Mouse (Mus musculus): ENCODE data around the gene Gramd1c.

Gramd1c gene

DNA sequence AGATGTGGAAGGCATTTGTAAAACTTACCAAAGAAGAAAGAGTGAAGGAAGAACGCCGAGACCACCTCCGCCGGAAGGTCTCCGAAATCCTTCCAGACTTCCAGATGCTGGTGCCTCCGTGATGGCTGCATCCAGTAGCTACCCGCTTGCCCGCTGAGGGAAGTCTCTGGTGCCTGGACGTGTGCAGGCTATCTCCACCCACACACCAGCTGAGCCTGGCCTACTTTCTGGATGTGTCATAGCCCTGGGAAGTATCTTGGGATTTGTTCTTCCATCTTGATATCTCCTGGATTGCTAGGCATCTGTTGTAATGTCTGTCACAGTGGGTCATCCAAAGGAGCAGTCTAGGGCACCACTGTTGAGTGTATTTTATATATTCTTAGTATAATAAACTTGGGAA lies 99.9 kb downstream of the Gramd1c start:
- in situ Hi-C loops (cut with MseI, MboI) = no loop called here

DNA sequence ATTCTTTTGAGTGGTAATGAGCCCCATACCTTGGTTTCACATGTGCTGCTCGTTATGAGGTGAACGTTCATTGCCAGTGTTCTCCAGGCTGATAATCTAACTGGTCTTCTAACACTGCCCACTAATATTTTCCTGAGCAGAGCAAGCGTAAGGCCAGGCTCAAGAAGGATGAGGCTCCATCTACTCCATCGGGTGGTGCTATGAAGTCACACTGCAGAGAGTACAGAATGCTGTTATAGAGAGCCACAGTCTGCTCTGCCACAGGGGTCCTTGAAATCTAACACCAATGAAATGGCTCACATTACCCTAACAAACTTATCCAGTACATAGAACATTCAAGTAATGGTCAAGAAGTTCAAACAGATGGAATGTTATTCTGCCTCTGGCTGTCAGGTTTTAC lies 105.1 kb downstream of the Gramd1c start:
- in situ Hi-C loops (cut with MseI, MboI) = no loop called here

DNA sequence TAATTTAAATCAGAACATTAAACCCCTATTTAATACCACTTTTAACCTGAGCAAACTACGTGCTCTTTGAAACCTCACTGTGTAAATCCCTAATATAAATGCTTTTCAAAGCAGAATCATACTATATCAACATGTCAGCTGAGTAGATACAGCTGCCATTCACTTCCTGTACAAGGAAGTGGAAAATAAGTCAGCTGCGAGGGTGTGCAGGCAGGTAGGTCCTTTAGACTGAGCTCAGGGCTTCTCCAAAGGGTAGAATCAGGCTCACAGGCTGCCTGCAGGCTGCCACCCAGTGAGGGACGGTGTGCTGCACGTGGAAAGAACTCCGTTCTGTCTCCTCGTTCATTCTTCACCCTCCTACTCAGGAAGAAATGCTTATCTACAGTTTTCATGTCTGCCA lies 108.2 kb downstream of the Gramd1c start:
- in situ Hi-C loops (cut with MseI, MboI) = no loop called here

DNA sequence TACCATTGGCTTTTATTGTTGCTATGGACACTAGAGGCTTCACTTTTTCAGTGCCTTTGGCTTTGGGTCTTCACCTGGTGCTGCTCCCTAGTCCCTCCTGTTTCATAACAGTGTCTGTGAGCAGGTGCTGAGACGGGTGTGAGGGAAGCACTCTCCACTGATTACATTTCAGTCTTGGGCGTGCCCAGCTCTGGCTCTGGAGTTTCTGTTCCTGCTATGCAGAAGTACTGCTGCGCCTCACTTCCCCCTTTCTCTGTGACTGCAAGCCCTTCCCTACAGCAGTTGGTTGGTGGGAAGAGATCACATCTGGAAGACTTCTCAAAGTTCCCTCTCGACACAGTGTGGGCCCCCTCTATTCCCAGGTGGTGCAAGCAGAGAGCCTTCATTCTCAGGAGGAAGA lies 111.6 kb downstream of the Gramd1c start:
- in situ Hi-C loops (cut with MseI, MboI) = no loop called here

DNA sequence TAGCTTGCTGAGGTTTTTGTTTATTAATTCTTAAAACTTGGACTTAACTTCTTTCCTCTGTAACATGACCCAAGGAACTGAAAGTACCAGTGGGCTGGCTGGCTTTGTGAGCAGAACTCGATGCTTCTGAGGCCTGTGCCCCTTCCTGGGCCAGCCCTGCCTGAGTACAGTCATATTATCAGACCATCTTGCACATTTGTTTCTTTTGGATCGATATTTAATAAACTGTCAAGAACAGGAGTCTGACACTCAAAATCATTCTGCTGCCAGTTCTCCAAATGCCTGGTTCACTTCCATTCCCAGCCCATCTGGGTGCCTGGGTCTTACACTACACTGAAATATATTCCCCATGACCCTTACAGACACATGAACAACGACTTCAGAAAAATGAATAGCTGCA lies 117.3 kb downstream of the Gramd1c start:
- in situ Hi-C loops (cut with MseI, MboI) = no loop called here

DNA sequence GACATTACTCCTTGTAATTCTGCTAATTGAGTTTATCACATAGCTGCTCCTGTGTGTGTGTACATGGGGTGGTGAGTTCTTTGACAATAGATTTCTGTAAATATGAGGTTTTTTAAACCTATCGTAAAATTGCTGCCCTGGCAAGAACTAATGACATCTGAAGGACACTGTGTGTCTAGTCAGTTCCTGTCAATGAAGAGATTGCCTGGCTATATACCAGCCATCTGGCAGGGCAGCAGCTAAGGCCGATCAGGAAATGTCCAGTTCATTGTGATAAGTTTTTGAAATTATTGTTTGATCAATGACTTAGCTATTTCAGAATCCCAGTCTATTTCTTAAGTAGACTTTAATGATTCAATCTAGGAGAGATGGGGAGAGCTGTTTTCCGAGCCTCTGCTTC lies 117.8 kb downstream of the Gramd1c start:
- in situ Hi-C loops (cut with MseI, MboI) = no loop called here

DNA sequence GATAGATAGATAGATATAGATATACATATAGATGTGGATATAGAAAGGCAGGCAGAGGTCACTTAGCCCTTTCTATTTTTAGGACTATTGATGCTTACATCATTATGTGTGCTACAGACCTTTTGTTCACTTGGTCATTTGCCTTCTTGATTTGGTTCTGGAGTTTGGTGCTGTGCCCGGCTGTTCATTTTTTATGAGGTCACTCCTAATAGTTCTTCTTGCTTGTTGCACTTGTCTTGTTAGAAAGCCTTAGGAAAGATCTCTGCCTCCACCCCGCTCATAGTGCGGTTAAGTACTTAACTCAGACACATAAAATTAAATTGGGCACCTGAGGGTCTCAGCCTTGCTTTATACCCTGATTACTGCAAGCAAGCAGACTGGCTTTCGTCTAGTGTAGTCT lies 122.3 kb downstream of the Gramd1c start:
- in situ Hi-C loops (cut with MseI, MboI) = no loop called here

DNA sequence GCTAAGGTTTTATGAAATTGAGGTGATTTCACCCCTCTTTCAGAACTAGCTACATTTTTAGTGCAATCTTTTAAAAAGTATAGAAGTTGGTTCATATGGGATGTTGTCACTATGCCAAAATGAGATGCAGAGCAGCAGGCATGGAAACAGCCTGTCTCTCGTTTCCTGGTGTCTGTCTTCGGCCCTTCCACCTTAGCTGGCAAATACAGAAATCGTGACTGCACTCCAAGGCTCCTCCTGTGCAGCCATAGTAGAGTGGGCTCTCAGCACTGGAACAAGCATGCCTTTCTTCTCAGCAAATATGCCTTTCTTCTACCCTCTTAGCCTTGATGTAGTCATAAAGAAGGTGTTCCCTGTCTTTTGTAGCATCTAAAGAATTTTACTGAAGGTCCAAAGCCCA lies 127.3 kb downstream of the Gramd1c start:
- in situ Hi-C loops (cut with MseI, MboI) = no loop called here

DNA sequence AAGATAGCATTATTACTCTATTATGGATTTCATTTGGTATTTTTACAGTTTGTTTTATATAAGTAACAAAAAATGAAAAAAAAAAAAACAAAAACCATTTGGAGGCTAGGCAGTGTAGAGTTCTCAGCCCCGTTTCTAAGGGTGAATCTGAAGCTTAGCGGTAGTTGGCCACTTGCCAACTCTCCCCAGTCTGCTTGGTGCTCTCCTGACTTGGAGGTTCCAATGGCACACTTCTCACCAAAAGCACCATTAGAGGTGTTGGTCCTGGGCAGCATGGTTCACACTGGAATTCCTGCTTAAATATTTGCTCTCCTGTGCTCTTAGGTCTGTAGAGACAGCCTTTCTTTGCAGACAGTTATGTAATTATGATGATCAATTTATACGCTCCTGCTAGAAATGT lies 127.8 kb downstream of the Gramd1c start:
- in situ Hi-C loops (cut with MseI, MboI) = no loop called here

DNA sequence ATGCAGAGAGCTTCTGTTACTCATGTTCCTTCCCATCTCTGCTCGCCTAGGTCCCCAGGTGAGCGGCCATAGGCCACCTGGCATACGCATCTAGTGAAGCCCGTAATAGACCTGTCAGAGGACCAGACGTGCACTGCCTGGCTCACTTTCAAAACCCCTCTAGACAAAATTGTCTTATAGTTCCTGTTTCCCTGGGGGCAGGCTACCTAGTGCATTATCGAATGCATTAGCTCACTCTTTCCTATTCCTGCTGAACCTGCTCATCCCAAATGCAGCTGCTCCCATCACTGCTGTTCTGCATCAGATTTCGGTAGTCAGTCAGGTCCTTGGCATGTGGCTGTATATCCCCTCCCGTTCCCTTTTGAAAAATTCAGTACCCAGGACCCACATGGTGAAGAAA lies 128.3 kb downstream of the Gramd1c start:
- in situ Hi-C loops (cut with MseI, MboI) = no loop called here

DNA sequence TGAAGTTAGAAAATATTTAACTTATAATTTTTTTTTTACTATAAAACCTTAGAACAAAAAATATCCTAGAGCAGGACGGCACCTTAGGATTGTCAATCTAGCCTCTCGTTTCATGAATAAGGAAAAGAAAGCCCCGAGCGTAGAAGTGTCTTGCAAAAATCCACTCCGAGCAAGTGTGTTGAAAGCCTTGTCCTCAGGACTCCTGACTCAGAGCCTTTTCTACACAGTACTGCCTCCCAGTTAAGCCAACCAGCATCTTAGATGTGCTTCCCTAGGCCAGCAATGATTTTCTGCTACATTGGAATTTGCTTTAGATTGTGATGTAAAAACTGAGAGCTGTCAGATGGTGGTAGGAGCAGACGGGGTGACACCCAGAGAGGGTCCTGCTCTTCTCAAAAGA lies 130.1 kb downstream of the Gramd1c start:
- in situ Hi-C loops (cut with MseI, MboI) = no loop called here

DNA sequence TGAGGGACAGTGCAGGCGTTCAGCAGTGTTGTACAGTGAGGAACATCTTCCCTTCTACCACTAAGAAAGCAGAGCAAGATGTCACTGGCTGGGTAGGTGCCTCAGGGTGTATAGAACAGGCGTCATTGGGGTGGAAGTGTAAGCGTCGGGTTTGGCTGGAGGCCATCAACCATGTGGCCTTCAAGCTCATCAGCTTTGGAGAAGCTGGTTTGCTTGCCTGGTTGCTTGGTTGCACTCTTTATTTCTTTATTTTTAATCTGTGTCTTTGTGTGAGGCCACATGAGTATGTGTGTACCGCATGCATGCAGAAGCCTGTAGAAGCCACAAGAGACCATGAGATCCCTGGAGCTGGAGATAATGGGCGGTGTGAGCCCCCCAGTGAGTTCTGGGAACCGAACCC lies 130.8 kb downstream of the Gramd1c start:
- in situ Hi-C loops (cut with MseI, MboI) = no loop called here

DNA sequence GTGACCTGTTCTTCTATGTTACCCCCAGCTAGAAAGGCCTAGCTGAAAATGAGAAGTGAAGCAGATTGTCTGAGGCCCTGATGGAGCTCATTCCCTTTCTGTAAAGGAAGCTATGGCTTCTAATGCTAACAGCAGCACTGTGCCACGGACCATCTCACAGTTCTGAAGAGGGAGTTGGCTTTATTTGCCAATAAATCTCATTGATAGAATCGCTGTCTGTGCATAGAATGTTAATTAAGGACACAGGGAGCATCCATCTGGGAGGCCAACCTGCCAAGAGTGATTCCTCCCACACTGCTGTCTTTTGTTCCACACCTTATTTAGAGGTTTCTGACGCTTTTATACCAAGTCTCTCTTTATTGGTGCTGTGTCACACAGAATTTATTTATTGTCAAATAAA lies 131.6 kb downstream of the Gramd1c start:
- in situ Hi-C loops (cut with MseI, MboI) = no loop called here

DNA sequence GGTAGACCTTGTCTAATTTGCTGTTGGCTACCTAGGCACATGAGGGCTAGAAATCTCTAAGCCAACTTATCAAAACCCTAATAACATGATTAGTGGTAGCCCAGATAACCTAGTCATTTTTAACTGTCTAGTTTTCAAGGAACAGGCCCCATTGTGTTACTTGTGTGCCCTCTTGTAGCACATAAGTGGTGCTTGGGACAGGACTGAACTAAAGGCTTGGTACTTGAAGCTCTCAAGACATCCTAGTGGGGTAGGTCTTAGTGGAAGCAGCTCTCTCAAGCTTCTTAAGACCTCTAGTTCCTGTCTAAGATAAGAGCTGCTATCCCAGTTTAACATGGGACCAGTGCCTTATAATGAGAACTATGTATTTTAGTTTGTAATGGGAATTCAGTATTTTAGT lies 132.6 kb downstream of the Gramd1c start:
- in situ Hi-C loops (cut with MseI, MboI) = no loop called here
